Mouse (Mus musculus): ENCODE measurements at regions not wholly inside any gene's neighbourhood (a gene's known extent, or its start where the extent isn't known, plus 50 kb on each side); places are given as distances from the start of the nearest gene placed in this dataset.

DNA sequence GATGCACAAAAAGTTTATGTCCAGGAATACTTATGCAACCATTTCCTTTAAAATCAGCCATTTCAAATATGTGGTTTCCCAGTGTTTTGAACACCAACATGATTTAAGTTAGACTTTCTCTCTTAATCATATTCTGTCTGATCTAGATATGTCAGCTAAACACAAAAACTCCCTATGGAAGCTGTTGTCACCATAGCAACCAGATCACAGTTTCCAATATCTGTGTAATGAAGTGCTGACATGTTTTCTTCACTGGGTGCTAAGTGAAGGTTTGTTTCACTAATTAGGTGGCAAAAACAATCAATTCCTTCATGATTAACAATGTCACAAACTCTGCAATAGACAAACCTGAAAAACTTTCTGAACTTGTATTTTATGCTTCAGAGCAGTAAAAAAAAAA is 615.9 kb upstream of the Ccng1 start:
- no peak for TF ChIP-seq CTCF (IDR thresholded peaks at IDR 0.05)
- intact Hi-C loops (cut with DNase I): no loop called here
- H3K4me3 ChIP-seq: no peak overlapping the region
- no peak overlapping the region for H3K27ac ChIP-seq
- DNase-seq (ENCODE audit: extremely low spot score in 1 of 2, low spot score in 2 of 2): no peak

DNA sequence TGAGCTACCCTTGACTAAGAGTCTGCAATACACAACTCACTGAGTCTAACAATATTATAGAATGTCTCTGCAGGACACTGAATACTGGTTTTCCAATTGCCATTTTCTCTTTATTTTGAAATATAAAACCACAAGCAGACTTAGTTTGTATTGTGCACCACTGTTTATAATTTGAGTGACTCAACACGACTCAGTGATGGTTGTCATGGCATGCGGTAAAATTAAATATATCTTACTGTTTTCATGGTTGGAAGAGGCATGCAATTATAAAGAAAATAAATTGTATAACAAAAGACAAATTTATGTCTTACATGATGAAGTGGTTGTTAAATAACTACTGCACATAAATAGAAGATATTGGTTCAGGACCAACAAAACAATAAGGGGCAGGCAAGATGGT is 586.0 kb upstream of the Ccng1 start:
- DNase-seq (ENCODE audit: extremely low spot score in 1 of 2, low spot score in 2 of 2): no peak
- no peak for TF ChIP-seq CTCF (IDR thresholded peaks at IDR 0.05)
- intact Hi-C loops (cut with DNase I): no loop called here
- H3K27ac ChIP-seq: no peak overlapping the region
- H3K4me3 ChIP-seq: no peak overlapping the region

- TF ChIP-seq CTCF (IDR thresholded peaks at IDR 0.05): no peak
- no peak for DNase-seq (ENCODE audit: extremely low spot score in 1 of 2, low spot score in 2 of 2)
- intact Hi-C loops (cut with DNase I): no loop called here
- Histone ChIP-seq H3K27ac (no peak overlapping the region), H3K4me3 (no peak overlapping the region)
Measured at GRCm38 (mm10) chr11:41340383-41340782, 585.3 kb upstream of the Ccng1 start.

- no peak for TF ChIP-seq CTCF (IDR thresholded peaks at IDR 0.05)
- H3K27ac ChIP-seq: no peak overlapping the region
- DNase-seq (ENCODE audit: extremely low spot score in 1 of 2, low spot score in 2 of 2): no peak
- H3K4me3 ChIP-seq: no peak overlapping the region
- intact Hi-C loops (cut with DNase I): loop anchor here (10.0 kb wide), 2 partner anchors 552 to 1088 kb away; no protein-coding TSS in a partner anchor
Measured at GRCm38 (mm10) chr11:41337134-41337533, 582.0 kb upstream of the Ccng1 start.

DNA sequence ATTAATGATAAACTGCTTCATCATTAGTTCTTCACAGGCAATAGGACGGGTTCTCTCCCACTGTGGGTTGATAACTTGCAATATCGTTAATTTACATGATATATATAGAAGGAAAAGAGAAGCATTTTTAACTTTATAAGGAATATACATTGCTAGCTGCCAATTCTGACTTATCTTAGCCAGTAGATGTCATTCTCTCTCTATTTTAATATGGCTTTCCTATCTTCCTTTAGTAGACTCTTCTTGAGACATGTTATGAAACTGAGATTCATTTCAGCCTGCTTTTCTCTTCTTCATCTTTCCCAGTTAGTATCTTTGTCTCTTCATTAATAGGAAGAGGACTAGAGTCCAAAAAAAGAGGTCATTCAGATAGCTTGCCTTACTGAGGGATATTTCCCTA is 578.6 kb upstream of the Ccng1 start:
- intact Hi-C loops (cut with DNase I): loop anchor here (5.0 to 10.0 kb wide), 3 partner anchors 549 to 1091 kb away; partner anchors contain the start of gene Gabra1
- no peak for DNase-seq (ENCODE audit: extremely low spot score in 1 of 2, low spot score in 2 of 2)
- Histone ChIP-seq H3K4me3 (no peak overlapping the region), H3K27ac (peak overlapping the region; percentile 45; the same call in 1 of the 2 replicates)
- TF ChIP-seq CTCF (IDR thresholded peaks at IDR 0.05): peak; percentile 37
